Mouse (Mus musculus): Measurements from ENCODE around the gene Cdk2ap2.

- TF ChIP-seq POLR2A (IDR thresholded peaks at IDR 0.05; ENCODE audit: borderline replicate concordance, low read depth, low read length) (no peak), CTCF (IDR thresholded peaks at IDR 0.05; ENCODE audit: low read depth, low read length) (no peak)
Observed at GRCm38 (mm10) chr19:4057962-4058361, 39.0 kb upstream of the Cdk2ap2 start.

Measured in bone marrow macrophage, adult 2 months (primary cell).